Mouse (Mus musculus) frontal cortex, adult 2 months (tissue): Measurements from ENCODE around the gene Slc12a3. TPM values are rescaled to one million over a fixed set of nuclear protein-coding genes. Genes with fewer than 3 reads are reported as not detected.
"Not testable (repeated sequence)": the region's sequence is repeated elsewhere in the genome, so short reads cannot be mapped to it uniquely, and the experiment has no call there.

ENCODE experiments used
- DNase-seq, 2 experiments: peaks; one replicate each; pipeline ENCODE4 v3.0.0; 2022; ENCODE audit warnings: low spot score in 1 of 2; ENCODE audit errors: extremely low spot score in 1 of 2
- polyA plus RNA-seq: library from polyadenylated mRNA; depleted of rRNA; stranded (reverse); fragments of >200 nt; gene quantifications from 2 replicates; pipeline ENCODE4 v1.2.3, GENCODE M21; 2012; rRNA removed

Gene Slc12a3
- polyA plus RNA-seq, 1 experiment = 1.2 TPM

GRCm38 (mm10) chr8:94396964-94397657, 68.1 kb downstream of the Slc12a3 start:
- peak in 1 of 2 experiments; percentile 61 for DNase-seq

GRCm38 (mm10) chr8:94398587-94398986, 69.6 kb downstream of the Slc12a3 start:
- no peak for DNase-seq

GRCm38 (mm10) chr8:94399361-94399953, 70.5 kb downstream of the Slc12a3 start:
- no peak for DNase-seq

- DNase-seq = not testable (repeated sequence)
Observed at GRCm38 (mm10) chr8:94399957-94400356, 71.0 kb downstream of the Slc12a3 start.

- no peak for DNase-seq
Observed at GRCm38 (mm10) chr8:94408443-94409080, 79.6 kb downstream of the Slc12a3 start.

GRCm38 (mm10) chr8:94409523-94409922, 80.5 kb downstream of the Slc12a3 start:
- DNase-seq = no peak

GRCm38 (mm10) chr8:94412518-94412917, 83.5 kb downstream of the Slc12a3 start:
- no peak for DNase-seq

- no peak for DNase-seq
Observed at GRCm38 (mm10) chr8:94413509-94413908, 84.5 kb downstream of the Slc12a3 start.

- DNase-seq = no peak
Observed at GRCm38 (mm10) chr8:94415218-94415617, 86.2 kb downstream of the Slc12a3 start.

Other genes with a start within 250 kb of the Slc12a3 start
- 75.0 and 93.6 TPM in 2 replicates for gene Bbs2, start 230.3 kb upstream of the Slc12a3 start, polyA plus RNA-seq
- not detected in 2 replicates for gene Mt4, start 192.0 kb upstream of the Slc12a3 start, polyA plus RNA-seq
- 1,770 and 2,382 TPM in 2 replicates for gene Mt3, start 176.6 kb upstream of the Slc12a3 start, polyA plus RNA-seq
- gene Mt2, start 156.5 kb upstream of the Slc12a3 start, polyA plus RNA-seq = 352 and 451 TPM in 2 replicates
- gene Mt1, start 150.1 kb upstream of the Slc12a3 start, polyA plus RNA-seq = 874 and 1,481 TPM in 2 replicates
- 32.8 and 33.6 TPM in 2 replicates for gene Nup93, start 114.6 kb upstream of the Slc12a3 start, polyA plus RNA-seq
- gene Herpud1, start 57.2 kb downstream of the Slc12a3 start, polyA plus RNA-seq = 72.2 and 80.0 TPM in 2 replicates
- gene Nlrc5, start 105.2 kb downstream of the Slc12a3 start, polyA plus RNA-seq = 1.0 and 1.5 TPM in 2 replicates
- 49.0 and 49.3 TPM in 2 replicates for gene Cpne2, start 203.8 kb downstream of the Slc12a3 start, polyA plus RNA-seq